Mouse (Mus musculus): ENCODE results near the gene Cdc45. TPM values are rescaled to one million over a fixed set of nuclear protein-coding genes. Genes with fewer than 3 reads are reported as not detected.
A peak's percentile ranks its signal among the peaks of the same experiment; 100 is the strongest.

The Cdc45 gene
- polyA plus RNA-seq, 1 experiment: 17.7 TPM

GRCm38 (mm10) chr16:18828630-18829029 is 16.8 kb upstream of the Cdc45 start:
- DNase-seq (ENCODE audit: low read depth): no peak
- no peak for TF ChIP-seq POLR2A (IDR thresholded peaks at IDR 0.05; ENCODE audit: borderline replicate concordance, extremely low read depth, insufficient read depth, insufficient read length, poor library complexity, severe bottlenecking)
- TF ChIP-seq CTCF (IDR thresholded peaks at IDR 0.05; ENCODE audit: borderline replicate concordance, extremely low read depth, insufficient read depth, insufficient read length): no peak

GRCm38 (mm10) chr16:18822925-18823324 is 11.1 kb upstream of the Cdc45 start:
- no peak for DNase-seq (ENCODE audit: low read depth)
- no peak for TF ChIP-seq CTCF (IDR thresholded peaks at IDR 0.05; ENCODE audit: borderline replicate concordance, extremely low read depth, insufficient read depth, insufficient read length)
- TF ChIP-seq POLR2A (IDR thresholded peaks at IDR 0.05; ENCODE audit: borderline replicate concordance, extremely low read depth, insufficient read depth, insufficient read length, poor library complexity, severe bottlenecking): no peak

DNA sequence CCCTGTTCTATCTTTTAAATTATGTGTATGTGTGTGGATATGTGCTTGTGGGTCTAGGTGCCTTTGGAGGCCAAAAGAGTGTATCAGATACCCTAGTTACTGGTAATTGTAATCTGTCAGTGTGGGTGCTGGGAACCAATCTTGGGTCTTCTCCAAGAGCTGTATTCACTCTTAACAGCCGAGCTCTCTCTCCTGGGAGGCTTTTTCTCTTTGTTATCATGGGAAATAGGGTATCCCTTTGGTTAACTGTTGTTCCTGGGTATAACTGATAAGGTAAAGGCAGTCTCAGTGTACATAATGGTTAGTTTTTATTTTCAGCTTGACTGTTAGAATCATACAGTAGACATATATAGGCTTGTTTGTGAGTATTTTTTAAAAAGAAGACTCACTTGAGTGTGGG is 10.6 kb upstream of the Cdc45 start:
- no peak for DNase-seq (ENCODE audit: low read depth)
- TF ChIP-seq POLR2A (IDR thresholded peaks at IDR 0.05; ENCODE audit: borderline replicate concordance, extremely low read depth, insufficient read depth, insufficient read length, poor library complexity, severe bottlenecking) (no peak), CTCF (IDR thresholded peaks at IDR 0.05; ENCODE audit: borderline replicate concordance, extremely low read depth, insufficient read depth, insufficient read length) (no peak)

- DNase-seq (ENCODE audit: low read depth): no peak
Observed at GRCm38 (mm10) chr16:18812385-18812910, 661 bp upstream of the Cdc45 start.

DNA sequence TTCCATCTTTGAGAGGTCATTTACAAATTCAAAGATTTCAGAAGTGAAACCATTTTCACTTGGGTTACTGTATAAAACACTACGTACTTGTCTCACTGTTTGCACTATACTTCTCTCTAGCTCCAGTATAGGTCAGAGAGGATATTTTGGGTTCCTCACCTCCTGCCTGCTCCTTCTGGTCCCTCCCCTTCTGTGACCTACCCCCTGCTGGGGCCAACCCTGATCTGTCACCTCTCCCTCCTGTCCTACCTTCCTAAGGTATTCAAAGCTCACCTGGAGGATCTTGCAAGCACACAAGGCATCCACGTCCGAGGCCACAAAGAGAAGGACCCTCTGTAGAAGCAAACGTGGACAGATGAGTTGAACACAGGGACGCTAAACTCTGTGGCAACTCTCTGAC is 755 bp downstream of the Cdc45 start:
- TF ChIP-seq CTCF (IDR thresholded peaks at IDR 0.05; ENCODE audit: borderline replicate concordance, extremely low read depth, insufficient read depth, insufficient read length): no peak
- TF ChIP-seq POLR2A (IDR thresholded peaks at IDR 0.05; ENCODE audit: borderline replicate concordance, extremely low read depth, insufficient read depth, insufficient read length, poor library complexity, severe bottlenecking): no peak
- no peak for DNase-seq (ENCODE audit: low read depth)

More at GRCm38 (mm10) chr16:18812385-18812910, 661 bp upstream of the Cdc45 start:
- no peak for TF ChIP-seq CTCF (IDR thresholded peaks at IDR 0.05; ENCODE audit: borderline replicate concordance, extremely low read depth, insufficient read depth, insufficient read length)
- no peak for TF ChIP-seq POLR2A (IDR thresholded peaks at IDR 0.05; ENCODE audit: borderline replicate concordance, extremely low read depth, insufficient read depth, insufficient read length, poor library complexity, severe bottlenecking)

DNA sequence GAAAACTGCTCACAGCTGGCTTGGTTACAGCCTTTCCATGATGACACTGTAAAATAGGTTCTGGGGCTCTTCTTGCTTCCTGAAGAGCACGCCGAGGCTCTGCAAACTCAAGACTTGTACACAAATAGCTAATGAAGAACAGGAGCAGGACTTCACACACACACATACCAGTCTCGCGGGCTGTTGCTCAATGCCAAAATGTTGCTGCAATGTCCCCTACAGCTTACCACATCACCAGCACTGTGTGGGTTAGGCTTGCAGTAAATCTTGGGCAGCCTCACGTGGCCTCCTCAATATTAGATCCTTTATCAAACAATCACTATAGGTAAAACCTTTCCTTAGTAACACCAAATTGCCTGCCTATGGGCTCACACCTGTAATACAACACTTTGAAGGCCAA is 2.8 kb downstream of the Cdc45 start:
- no peak for DNase-seq (ENCODE audit: low read depth)
- TF ChIP-seq POLR2A (IDR thresholded peaks at IDR 0.05; ENCODE audit: borderline replicate concordance, extremely low read depth, insufficient read depth, insufficient read length, poor library complexity, severe bottlenecking): no peak

- TF ChIP-seq POLR2A (IDR thresholded peaks at IDR 0.05; ENCODE audit: borderline replicate concordance, extremely low read depth, insufficient read depth, insufficient read length, poor library complexity, severe bottlenecking): no peak
- TF ChIP-seq CTCF (IDR thresholded peaks at IDR 0.05; ENCODE audit: borderline replicate concordance, extremely low read depth, insufficient read depth, insufficient read length): no peak
Observed at GRCm38 (mm10) chr16:18805746-18806145, 6.0 kb downstream of the Cdc45 start.

DNA sequence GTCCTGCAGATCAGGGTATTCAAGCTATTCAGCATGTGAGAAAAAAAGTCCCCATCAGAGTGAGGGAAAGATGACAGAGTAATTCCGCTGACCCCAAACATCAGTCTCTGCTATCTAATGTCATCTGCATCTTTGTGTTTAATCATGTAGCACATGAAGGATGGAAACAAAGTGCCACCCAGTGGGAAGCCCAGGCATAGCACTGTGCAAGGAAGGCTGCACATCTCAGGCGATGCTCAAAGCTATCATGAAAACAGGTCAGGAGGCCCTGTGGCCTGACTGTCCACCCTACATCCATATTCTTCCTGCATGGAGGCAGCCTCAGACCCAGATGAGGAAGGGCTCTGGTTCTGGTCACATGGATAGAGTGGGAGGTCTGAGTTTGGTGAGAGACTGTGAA is 12.9 kb downstream of the Cdc45 start:
- TF ChIP-seq POLR2A (IDR thresholded peaks at IDR 0.05; ENCODE audit: borderline replicate concordance, extremely low read depth, insufficient read depth, insufficient read length, poor library complexity, severe bottlenecking) (no peak), CTCF (IDR thresholded peaks at IDR 0.05; ENCODE audit: borderline replicate concordance, extremely low read depth, insufficient read depth, insufficient read length) (peak; percentile 61; the same call in 1 of the 2 replicates)
- peak; percentile 51 for DNase-seq (ENCODE audit: low read depth)

More at GRCm38 (mm10) chr16:18805746-18806145, 6.0 kb downstream of the Cdc45 start:
- no peak for DNase-seq (ENCODE audit: low read depth)

- TF ChIP-seq CTCF (IDR thresholded peaks at IDR 0.05; ENCODE audit: borderline replicate concordance, extremely low read depth, insufficient read depth, insufficient read length): no peak
- TF ChIP-seq POLR2A (IDR thresholded peaks at IDR 0.05; ENCODE audit: borderline replicate concordance, extremely low read depth, insufficient read depth, insufficient read length, poor library complexity, severe bottlenecking): no peak
- no peak for DNase-seq (ENCODE audit: low read depth)
Observed at GRCm38 (mm10) chr16:18798151-18798550, 13.6 kb downstream of the Cdc45 start.

DNA sequence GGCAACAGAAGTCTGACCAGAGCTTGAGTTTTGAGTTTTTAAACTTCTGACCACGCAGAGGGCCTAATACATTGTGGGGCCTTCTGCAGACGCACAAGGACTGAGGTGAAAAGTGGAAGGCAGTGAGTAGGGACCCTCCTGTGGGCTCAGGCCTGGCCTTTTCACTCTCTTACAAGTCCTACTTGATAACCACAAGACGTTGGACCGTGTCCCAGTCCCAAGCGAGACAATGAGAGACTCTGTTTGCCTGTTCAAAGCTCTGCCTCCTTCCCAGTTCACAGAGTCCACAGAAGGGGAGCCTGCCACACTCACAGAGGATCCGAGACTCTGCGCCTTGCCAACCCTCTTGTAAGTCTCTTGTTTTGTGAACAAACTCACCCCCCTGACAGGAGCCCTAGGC is 15.1 kb downstream of the Cdc45 start:
- no peak for TF ChIP-seq POLR2A (IDR thresholded peaks at IDR 0.05; ENCODE audit: borderline replicate concordance, extremely low read depth, insufficient read depth, insufficient read length, poor library complexity, severe bottlenecking)
- DNase-seq (ENCODE audit: low read depth): peak; percentile 49

GRCm38 (mm10) chr16:18795223-18795899 is 16.4 kb downstream of the Cdc45 start:
- DNase-seq (ENCODE audit: low read depth): no peak
- TF ChIP-seq CTCF (IDR thresholded peaks at IDR 0.05; ENCODE audit: borderline replicate concordance, extremely low read depth, insufficient read depth, insufficient read length) (no peak), POLR2A (IDR thresholded peaks at IDR 0.05; ENCODE audit: borderline replicate concordance, extremely low read depth, insufficient read depth, insufficient read length, poor library complexity, severe bottlenecking) (no peak)
